8 mouse cellular contexts compared by ENCODE assay signal in genomic region chr5:114773780-114774179, GRCm38 (mm10). TPM values are rescaled to one million over a fixed set of nuclear protein-coding genes. Genes with fewer than 3 reads are reported as not detected.
DNase-seq lines count a peak whose midpoint lies in the region; ATAC-seq and TF ChIP-seq lines count a peak whose summit lies in the region.

No protein-coding gene starts in this region.

- peak overlapping the region; percentile 98 for H3K9ac ChIP-seq in hindbrain, postnatal 0 days (replicated peaks; ENCODE audit: low read length)
- peak overlapping the region; percentile 99 for H3K9ac ChIP-seq in midbrain, embryonic 12.5 days (replicated peaks)

- H3K9me3 ChIP-seq in hindbrain, postnatal 0 days (ENCODE audit: low read length) = no peaks in the 10 kb centered on the region
- no peaks in the 10 kb centered on the region for H3K9me3 ChIP-seq in midbrain, embryonic 12.5 days

- no peak for TF ChIP-seq CTCF in testis, adult 2 months (IDR thresholded peaks at IDR 0.05; ENCODE audit: control insufficient read depth, insufficient read depth, insufficient replicate concordance, low read depth, low read length)
- TF ChIP-seq CTCF in hindbrain, postnatal 0 days (IDR thresholded peaks at IDR 0.05; ENCODE audit: low read depth) = no peak

- 2% methylated on average over 11 of the region's 11 CpGs for WGBS in hindbrain, postnatal 0 days
- 4% methylated on average over 11 of the region's 11 CpGs for WGBS in midbrain, embryonic 12.5 days

- H3K27ac ChIP-seq in testis, adult 2 months (ENCODE audit: control insufficient read depth, insufficient read depth, low read depth, low read length) = peak overlapping the region; percentile 96
- peak overlapping the region; percentile 99 for H3K27ac ChIP-seq in hindbrain, postnatal 0 days
- peak overlapping the region; percentile 91 for H3K27ac ChIP-seq in midbrain, embryonic 12.5 days (replicated peaks)

- H3K27me3 ChIP-seq in testis, adult 2 months (ENCODE audit: control insufficient read depth, insufficient read depth, low read length) = no peaks in the 10 kb centered on the region
- H3K27me3 ChIP-seq in hindbrain, postnatal 0 days (ENCODE audit: insufficient read depth, low read length) = no peaks in the 10 kb centered on the region
- H3K27me3 ChIP-seq in midbrain, embryonic 12.5 days = no peaks in the 10 kb centered on the region

- H3K4me3 ChIP-seq in testis, adult 2 months (ENCODE audit: control insufficient read depth, low read depth, low read length) = peak overlapping the region; percentile 92
- peak overlapping the region; percentile 99 for H3K4me3 ChIP-seq in hindbrain, postnatal 0 days (ENCODE audit: low read length)
- peak overlapping the region; percentile 88 for H3K4me3 ChIP-seq in midbrain, embryonic 12.5 days

- peak; percentile 37 for DNase-seq in adrenal gland, postnatal 10 days
- DNase-seq in adrenal gland, postnatal 4 days (ENCODE audit: low spot score in 2 of 2) = no peak
- DNase-seq in testis, postnatal 14 days (ENCODE audit: low spot score) = no peak
- DNase-seq in hindbrain, postnatal 0 days (ENCODE audit: low spot score) = no peak
- no peak for DNase-seq in frontal cortex, postnatal 10 days (ENCODE audit: low spot score in 2 of 2)
- DNase-seq in urinary bladder, postnatal 4 days (ENCODE audit: low spot score in 2 of 2) = no peak

- H3K4me2 ChIP-seq in hindbrain, postnatal 0 days (ENCODE audit: low read depth, low read length) = peak overlapping the region; percentile 75
- H3K4me2 ChIP-seq in midbrain, embryonic 12.5 days (replicated peaks) = peak overlapping the region; percentile 85

- no peaks in the 10 kb centered on the region for H3K36me3 ChIP-seq in testis, adult 2 months (ENCODE audit: control insufficient read depth, insufficient read depth, low read length)
- no peaks in the 10 kb centered on the region for H3K36me3 ChIP-seq in hindbrain, postnatal 0 days (ENCODE audit: insufficient read depth, low read length)
- no peaks in the 10 kb centered on the region for H3K36me3 ChIP-seq in midbrain, embryonic 12.5 days

- peaks cover 19% of the 10 kb centered on the region for H3K4me1 ChIP-seq in testis, adult 2 months (ENCODE audit: control insufficient read depth, insufficient read depth, low read length)
- peaks cover 19% of the 10 kb centered on the region for H3K4me1 ChIP-seq in hindbrain, postnatal 0 days (ENCODE audit: insufficient read depth, low read length)
- peaks cover 37% of the 10 kb centered on the region for H3K4me1 ChIP-seq in midbrain, embryonic 12.5 days

- TF ChIP-seq POLR2A in testis, adult 2 months (IDR thresholded peaks at IDR 0.05; ENCODE audit: control insufficient read depth, low read depth, low read length) = no peak

- ATAC-seq in hindbrain, postnatal 0 days = no peak; the same call in 1 of the 2 replicates
- 0 out of 2 replicates have a peak, but pooled peaks have one; percentile 7 for ATAC-seq in midbrain, embryonic 12.5 days (ENCODE audit: low FRiP score, low read depth)

RNA-seq across cellular contexts. Expression of gene Ankrd13a, which starts 0.7 kb away (rescaled TPM):
- 10 to 100 TPM; 91.7 to 95.0 TPM for total RNA-seq in adrenal gland, postnatal 10 days (2021)
- 100 to 1,000 TPM; 105 to 111 TPM for total RNA-seq in adrenal gland, postnatal 4 days (2021)
- polyA plus RNA-seq in testis, adult 2 months (2012; rRNA removed) = 167 and 170 TPM in 2 replicates
- 44.7 and 55.1 TPM in 2 replicates for total RNA-seq in hindbrain, postnatal 0 days (2014; rRNA removed)
- 30.7 and 31.4 TPM in 2 replicates for polyA plus RNA-seq in hindbrain, postnatal 0 days (2015; fragmentation: Nextera tagmentation; extraction: Ambion mirVana)
- 71.1 and 77.7 TPM in 2 replicates for polyA plus RNA-seq in midbrain, embryonic 12.5 days (2016; fragmentation: Nextera tagmentation; extraction: Ambion mirVana)

RNA-seq across cellular contexts. Expression of gene Git2, which starts 1.5 kb away (rescaled TPM):
- total RNA-seq in adrenal gland, postnatal 10 days (2021) = 10 to 100 TPM; 45.3 to 63.5 TPM
- 10 to 100 TPM; 56.2 to 59.5 TPM for total RNA-seq in adrenal gland, postnatal 4 days (2021)
- 15.1 and 16.1 TPM in 2 replicates for polyA plus RNA-seq in testis, adult 2 months (2012; rRNA removed)
- 41.2 and 43.5 TPM in 2 replicates for total RNA-seq in hindbrain, postnatal 0 days (2014; rRNA removed)
- 34.4 and 36.4 TPM in 2 replicates for polyA plus RNA-seq in hindbrain, postnatal 0 days (2015; fragmentation: Nextera tagmentation; extraction: Ambion mirVana)
- polyA plus RNA-seq in midbrain, embryonic 12.5 days (2016; fragmentation: Nextera tagmentation; extraction: Ambion mirVana) = 48.4 and 52.6 TPM in 2 replicates

RNA-seq across cellular contexts. Expression of gene 1500011B03Rik, which starts 49.5 kb away (rescaled TPM):
- 10 to 100 TPM; 39.1 to 55.8 TPM for total RNA-seq in adrenal gland, postnatal 10 days (2021)
- total RNA-seq in adrenal gland, postnatal 4 days (2021) = 10 to 100 TPM; 88.4 to 91.9 TPM
- polyA plus RNA-seq in testis, adult 2 months (2012; rRNA removed) = 51.7 and 67.4 TPM in 2 replicates
- total RNA-seq in hindbrain, postnatal 0 days (2014; rRNA removed) = 250 and 316 TPM in 2 replicates
- polyA plus RNA-seq in hindbrain, postnatal 0 days (2015; fragmentation: Nextera tagmentation; extraction: Ambion mirVana) = 354 and 366 TPM in 2 replicates
- polyA plus RNA-seq in midbrain, embryonic 12.5 days (2016; fragmentation: Nextera tagmentation; extraction: Ambion mirVana) = 154 and 167 TPM in 2 replicates
